In the genomic region with DNA sequence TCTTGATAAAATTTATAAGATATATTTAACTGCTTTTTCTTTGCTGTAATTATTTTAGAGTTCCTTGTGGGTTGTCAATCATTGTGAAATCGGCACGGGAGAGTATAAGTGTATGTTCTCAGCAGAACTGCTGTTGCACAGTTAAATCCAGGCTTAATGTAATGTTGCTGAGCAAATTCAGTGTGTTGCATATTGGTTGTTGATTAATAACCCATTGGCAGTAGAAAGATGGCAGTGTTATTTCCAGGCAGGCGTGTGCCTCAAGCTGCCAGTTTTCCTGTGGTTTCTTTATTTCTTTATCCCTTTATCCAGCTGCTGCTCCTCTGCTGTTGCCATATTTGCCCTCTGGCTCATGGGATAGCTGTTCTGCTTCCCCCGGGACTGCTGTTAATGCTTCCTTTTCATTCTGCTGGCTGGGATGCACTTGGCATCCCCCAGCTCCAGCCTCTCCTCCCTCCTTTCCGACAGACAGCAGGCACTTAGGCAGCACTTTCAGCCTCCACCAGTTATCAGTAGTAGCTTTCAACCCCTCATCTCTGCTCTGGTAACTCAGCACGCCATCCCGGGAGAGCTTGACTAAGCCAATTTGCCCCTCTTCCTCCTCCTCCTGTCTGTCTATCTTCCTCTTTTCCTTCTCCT, we compare ENCODE assay signal across 8 mouse cellular contexts.
DNase-seq lines count a peak whose midpoint lies in the region; ATAC-seq and TF ChIP-seq lines count a peak whose summit lies in the region.

No protein-coding gene starts in this region.

- peaks cover 11% of the 10 kb centered on the region; the same call in 1 of the 2 replicates for H3K4me1 ChIP-seq in heart, postnatal 0 days (ENCODE audit: control insufficient read depth, insufficient read depth)
- peaks cover 15% of the 10 kb centered on the region for H3K4me1 ChIP-seq in midbrain, embryonic 13.5 days (replicated peaks)
- no peaks in the 10 kb centered on the region for H3K4me1 ChIP-seq in kidney, embryonic 14.5 days (ENCODE audit: control insufficient read depth, insufficient read depth, low read length)

- no peaks in the 10 kb centered on the region for H3K36me3 ChIP-seq in heart, postnatal 0 days (replicated peaks; ENCODE audit: control insufficient read depth, insufficient read depth, low read length)
- no peaks in the 10 kb centered on the region for H3K36me3 ChIP-seq in midbrain, embryonic 13.5 days
- H3K36me3 ChIP-seq in kidney, embryonic 14.5 days (ENCODE audit: control insufficient read depth, insufficient read depth, low read length) = no peaks in the 10 kb centered on the region

- 0 out of 2 replicates have a peak overlapping the region, but pooled peaks have one; percentile 3 for H3K4me2 ChIP-seq in heart, postnatal 0 days (ENCODE audit: low read depth, low read length)
- peak overlapping the region; percentile 24 for H3K4me2 ChIP-seq in midbrain, embryonic 13.5 days (replicated peaks)
- no peak overlapping the region for H3K4me2 ChIP-seq in kidney, embryonic 14.5 days (replicated peaks; ENCODE audit: low read depth, low read length)

- no peak for TF ChIP-seq EP300 in heart, postnatal 0 days (IDR thresholded peaks at IDR 0.05; ENCODE audit: low read depth)

- no peak for TF ChIP-seq CTCF in heart, postnatal 0 days (IDR thresholded peaks at IDR 0.05; ENCODE audit: low read depth)

- H3K27me3 ChIP-seq in heart, postnatal 0 days (ENCODE audit: control insufficient read depth, insufficient read depth, low read length) = peaks cover 37% of the 10 kb centered on the region
- peaks cover 9% of the 10 kb centered on the region; the same call in 1 of the 2 replicates for H3K27me3 ChIP-seq in midbrain, embryonic 13.5 days
- no peaks in the 10 kb centered on the region for H3K27me3 ChIP-seq in kidney, embryonic 14.5 days (ENCODE audit: control insufficient read depth, insufficient read depth, low read length)

- no peaks in the 10 kb centered on the region for H3K9me3 ChIP-seq in heart, postnatal 0 days (replicated peaks; ENCODE audit: control insufficient read depth, low read length)
- H3K9me3 ChIP-seq in midbrain, embryonic 13.5 days = no peaks in the 10 kb centered on the region
- H3K9me3 ChIP-seq in kidney, embryonic 14.5 days (ENCODE audit: control insufficient read depth, low read length) = no peaks in the 10 kb centered on the region

- H3K4me3 ChIP-seq in heart, postnatal 0 days (ENCODE audit: low read depth, low read length) = no peak overlapping the region
- no peak overlapping the region for H3K4me3 ChIP-seq in midbrain, embryonic 13.5 days (replicated peaks)
- no peak overlapping the region for H3K4me3 ChIP-seq in kidney, embryonic 14.5 days (ENCODE audit: low read length)

- peak; percentile 5 to 36 for DNase-seq in adrenal gland, adult (ENCODE audit: inconsistent age in 2 of 2, low spot score in 1 of 2)
- DNase-seq in adrenal gland, adult 8-10 months = no peak
- peak; percentile 8 for DNase-seq in cerebellum, adult 11-12 months
- DNase-seq in heart, postnatal 0 days (ENCODE audit: low spot score) = peak; percentile 39
- no peak for DNase-seq in lung, postnatal 36 days
- DNase-seq in testis, postnatal 14 days (ENCODE audit: low spot score) = no peak

- H3K27ac ChIP-seq in heart, postnatal 0 days (ENCODE audit: low read depth) = no peak overlapping the region
- peak overlapping the region; percentile 71 for H3K27ac ChIP-seq in midbrain, embryonic 13.5 days
- no peak overlapping the region for H3K27ac ChIP-seq in kidney, embryonic 14.5 days (ENCODE audit: low read depth, low read length)

- 13% methylated on average over 7 of the region's 7 CpGs for WGBS in heart, postnatal 0 days
- 17% methylated on average over 7 of the region's 7 CpGs for WGBS in midbrain, embryonic 13.5 days
- 50% methylated on average over 7 of the region's 7 CpGs for WGBS in kidney, embryonic 14.5 days

- peak; percentile 58 for ATAC-seq in heart, postnatal 0 days (ENCODE audit: insufficient read depth, low read depth)
- ATAC-seq in midbrain, embryonic 13.5 days = peak; percentile 91
- no peak for ATAC-seq in kidney, embryonic 14.5 days (ENCODE audit: low FRiP score, low TSS enrichment)

- no peak overlapping the region for H3K9ac ChIP-seq in heart, postnatal 0 days (replicated peaks; ENCODE audit: low read depth, low read length)
- H3K9ac ChIP-seq in midbrain, embryonic 13.5 days (replicated peaks) = no peak overlapping the region
- no peak overlapping the region for H3K9ac ChIP-seq in kidney, embryonic 14.5 days (ENCODE audit: low read depth, low read length)

Comparison
In these comparisons a context has a peak if more than half of its experiments do, and no peak if none do; other contexts are left out.
1. DNase-seq: peak in adrenal gland, adult (2 of 2), cerebellum, adult 11-12 months (single experiment) and heart, postnatal 0 days (single experiment); none in adrenal gland, adult 8-10 months (single experiment), lung, postnatal 36 days (single experiment) and testis, postnatal 14 days (single experiment).